Mouse (Mus musculus) heart, postnatal 14 days (tissue): ENCODE results near the gene Rnf135. TPM values are rescaled to one million over a fixed set of nuclear protein-coding genes. Genes with fewer than 3 reads are reported as not detected.
A peak's percentile ranks its signal among the peaks of the same experiment; 100 is the strongest.
"Not testable (repeated sequence)": the region's sequence is repeated elsewhere in the genome, so short reads cannot be mapped to it uniquely, and the experiment has no call there.

Experiments used
- DNase-seq, 2 experiments: peaks; one replicate each; pipeline ENCODE4 v3.0.0; 2021 to 2022
- intact Hi-C: fragments of 180-260 bp; cut with DNase I; formaldehyde crosslinking; loops from one replicate; pipeline ENCODE4 v1.15.1; 2025
- long read RNA-seq, 2 experiments: library from polyadenylated mRNA; stranded (forward); transcript quantifications; one replicate each; pipeline ENCODE4 v2.0.0; 2021
- total RNA-seq, 2 experiments: library from RNA; stranded (reverse); gene quantifications; 2 replicates each; pipeline ENCODE4 v1.2.3; 2021

Rnf135 gene
- total RNA-seq, result 1 to 10 TPM; 7.1 to 7.4 TPM
- long read RNA-seq, experiment 1, transcript Rnf135-201 (5 exons, 1,984 nt), result major isoform, 16 of 26 reads
- long read RNA-seq, experiment 1, partial matches to known transcripts, result 3 of 26 reads
- long read RNA-seq, experiment 1, other reads (novel, unspliced or antisense), result 7 of 26 reads
- long read RNA-seq, experiment 2, transcript Rnf135-201 (5 exons, 1,984 nt), result major isoform, 13 of 23 reads
- long read RNA-seq, experiment 2, partial matches to known transcripts, result 1 of 23 reads
- long read RNA-seq, experiment 2, other reads (novel, unspliced or antisense), result 9 of 23 reads

- peak; percentile 94 to 95 for DNase-seq
- intact Hi-C loops, result loop anchor here (10.0 kb wide), 1 partner anchor 99 kb away; the partner anchor contains the start of genes Atad5 and Crlf3
Observed at GRCm38 (mm10) chr11:80183705-80184255, at the start of gene Rnf135. Gene Rnf135 (plus strand): TSS chr11:80183851.

- intact Hi-C loops, result no loop called here
- DNase-seq, result no peak
Observed at GRCm38 (mm10) chr11:80134744-80135143, 48.9 kb upstream of the Rnf135 start.

- intact Hi-C loops, result no loop called here
- no peak for DNase-seq
Observed at GRCm38 (mm10) chr11:80135954-80136683, 47.5 kb upstream of the Rnf135 start.

- intact Hi-C loops, result no loop called here
Observed at GRCm38 (mm10) chr11:80136786-80137185, 46.9 kb upstream of the Rnf135 start.

GRCm38 (mm10) chr11:80137773-80138172 is 45.9 kb upstream of the Rnf135 start:
- intact Hi-C loops, result no loop called here
- DNase-seq, result no peak

More at GRCm38 (mm10) chr11:80136786-80137185, 46.9 kb upstream of the Rnf135 start:
- DNase-seq, result no peak

- peak; percentile 80 to 87 for DNase-seq
- intact Hi-C loops, result loop anchor here (5.0 kb wide), 2 partner anchors 55 to 100 kb away; partner anchors contain the start of gene Atad5
Observed at GRCm38 (mm10) chr11:80141825-80142521, 41.7 kb upstream of the Rnf135 start, which contains the start of gene Tefm. Gene Tefm (minus strand): TSS chr11:80142175.

- DNase-seq, result no peak
- intact Hi-C loops, result loop anchor here (5.0 kb wide), 2 partner anchors 56 to 101 kb away; partner anchors contain the start of gene Atad5
Observed at GRCm38 (mm10) chr11:80142872-80143271, 40.8 kb upstream of the Rnf135 start.

GRCm38 (mm10) chr11:80145787-80146275 is 37.8 kb upstream of the Rnf135 start:
- no peak for DNase-seq
- intact Hi-C loops, result no loop called here

GRCm38 (mm10) chr11:80147748-80148147 is 35.9 kb upstream of the Rnf135 start:
- no peak for DNase-seq
- intact Hi-C loops, result no loop called here

GRCm38 (mm10) chr11:80148313-80148712 is 35.3 kb upstream of the Rnf135 start:
- intact Hi-C loops, result no loop called here
- DNase-seq, result peak; percentile 53 to 60

- DNase-seq, intact Hi-C loops: not testable (repeated sequence)
Observed at GRCm38 (mm10) chr11:80148974-80149373, 34.7 kb upstream of the Rnf135 start.

- intact Hi-C loops, result no loop called here
Observed at GRCm38 (mm10) chr11:80149412-80150023, 34.1 kb upstream of the Rnf135 start.

GRCm38 (mm10) chr11:80150566-80150965 is 33.1 kb upstream of the Rnf135 start:
- intact Hi-C loops, result no loop called here
- DNase-seq, result no peak

More at GRCm38 (mm10) chr11:80149412-80150023, 34.1 kb upstream of the Rnf135 start:
- no peak for DNase-seq

- intact Hi-C loops, result no loop called here
- DNase-seq, result no peak
Observed at GRCm38 (mm10) chr11:80151541-80151940, 32.1 kb upstream of the Rnf135 start.

GRCm38 (mm10) chr11:80152376-80152775 is 31.3 kb upstream of the Rnf135 start:
- intact Hi-C loops, result no loop called here

GRCm38 (mm10) chr11:80153857-80154495 is 29.7 kb upstream of the Rnf135 start, which contains the start of gene Adap2:
Gene Adap2 (plus strand): TSS chr11:80154105.
- intact Hi-C loops, result no loop called here
- DNase-seq, result peak; percentile 94 to 95

More at GRCm38 (mm10) chr11:80152376-80152775, 31.3 kb upstream of the Rnf135 start:
- DNase-seq, result no peak

- DNase-seq, result no peak
- intact Hi-C loops, result no loop called here
Observed at GRCm38 (mm10) chr11:80154501-80154900, 29.1 kb upstream of the Rnf135 start.

GRCm38 (mm10) chr11:80155541-80155940 is 28.1 kb upstream of the Rnf135 start:
- intact Hi-C loops, result no loop called here
- DNase-seq, result no peak

GRCm38 (mm10) chr11:80155961-80156360 is 27.7 kb upstream of the Rnf135 start:
- intact Hi-C loops, result no loop called here
- no peak for DNase-seq
